Mouse (Mus musculus) stomach, adult 2 months (tissue): ENCODE measurements around the gene Fmr1. TPM values are rescaled to one million over a fixed set of nuclear protein-coding genes. Genes with fewer than 3 reads are reported as not detected.

ENCODE experiments used
- polyA plus RNA-seq: library from polyadenylated mRNA; depleted of rRNA; stranded (reverse); fragments of >200 nt; gene quantifications from 2 replicates; pipeline ENCODE4 v1.2.3, GENCODE M21; 2012; rRNA removed

Fmr1 gene
- 0.65 and 0.87 TPM in 2 replicates for polyA plus RNA-seq

DNA sequence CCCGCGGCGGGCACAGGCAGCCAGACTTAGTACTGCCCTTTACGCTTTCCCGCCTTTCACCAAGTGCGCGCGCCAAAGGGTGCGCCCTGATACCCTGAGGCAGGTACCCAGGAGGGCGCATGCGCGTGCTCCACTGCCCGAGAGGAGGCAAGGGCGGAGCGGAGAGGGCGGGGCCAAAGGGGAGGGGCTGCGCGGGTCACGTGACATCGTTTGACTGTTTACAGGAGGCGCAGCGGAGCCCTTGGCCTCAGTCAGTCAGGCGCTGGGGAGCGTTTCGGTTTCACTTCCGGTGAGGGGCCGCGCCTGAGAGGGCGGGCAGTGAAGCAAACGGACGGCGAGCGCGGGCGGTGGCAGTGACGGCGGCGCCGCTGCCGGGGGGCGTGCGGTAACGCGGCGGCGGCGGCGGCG lies at the start of gene Fmr1:
Fmr1 (plus strand) TSS at position 209 of the 408 bp plus-strand sequence.

DNA sequence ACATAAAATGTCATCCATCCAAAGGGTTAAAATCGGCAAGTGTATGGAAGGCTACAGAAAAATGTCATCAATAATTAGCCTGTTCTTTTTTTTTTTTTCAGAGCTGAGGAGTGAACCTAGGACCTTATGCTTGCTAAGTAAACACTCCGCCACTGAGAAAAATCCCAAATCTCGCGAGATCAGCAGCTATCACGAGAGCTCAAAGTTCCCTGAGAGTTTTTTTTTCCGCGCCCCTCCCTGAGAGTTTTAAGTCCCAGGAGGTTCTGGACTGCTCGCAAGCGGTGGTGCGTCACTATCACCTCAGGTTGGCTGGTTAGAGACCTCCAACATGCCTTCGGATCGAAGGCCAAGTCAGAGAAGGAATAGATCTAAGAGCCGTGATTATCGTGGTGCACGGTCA lies 83.3 kb downstream of the Fmr1 start, which contains the start of gene Fmr1nb:
Fmr1nb (plus strand) TSS at position 234 of the 400 bp plus-strand sequence.

Other genes with a start within 250 kb of the Fmr1 start
- gene Fmr1nb, start 83.3 kb downstream of the Fmr1 start, polyA plus RNA-seq, result 0.19 and 0.83 TPM in 2 replicates
- gene Gm14698, start 142.6 kb downstream of the Fmr1 start, polyA plus RNA-seq, result not detected in 2 replicates
- not detected in 2 replicates for gene Gm6812, start 214.5 kb downstream of the Fmr1 start, polyA plus RNA-seq